Mouse (Mus musculus) adrenal gland, postnatal 36 days (tissue): ENCODE data around the gene Cypt4. TPM values are rescaled to one million over a fixed set of nuclear protein-coding genes. Genes with fewer than 3 reads are reported as not detected.
"Not testable (repeated sequence)": the region's sequence is repeated elsewhere in the genome, so short reads cannot be mapped to it uniquely, and the experiment has no call there.

Source experiments
- DNase-seq, 2 experiments: peaks; one replicate each; pipeline ENCODE4 v3.0.0; 2021; ENCODE audit warnings: mixed read lengths in 1 of 2
- long read RNA-seq, 2 experiments: library from polyadenylated mRNA; stranded (forward); transcript quantifications; one replicate each; pipeline ENCODE4 v2.0.0; 2021; ENCODE audit warnings: borderline sequencing depth in 2 of 2
- total RNA-seq, 2 experiments: library from RNA; stranded (reverse); gene quantifications; 2 replicates each; pipeline ENCODE4 v1.2.3; 2021

Gene Cypt4
- total RNA-seq = not detected
- long read RNA-seq, experiment 1 = 0 reads
- long read RNA-seq, experiment 2 = 0 reads

DNA sequence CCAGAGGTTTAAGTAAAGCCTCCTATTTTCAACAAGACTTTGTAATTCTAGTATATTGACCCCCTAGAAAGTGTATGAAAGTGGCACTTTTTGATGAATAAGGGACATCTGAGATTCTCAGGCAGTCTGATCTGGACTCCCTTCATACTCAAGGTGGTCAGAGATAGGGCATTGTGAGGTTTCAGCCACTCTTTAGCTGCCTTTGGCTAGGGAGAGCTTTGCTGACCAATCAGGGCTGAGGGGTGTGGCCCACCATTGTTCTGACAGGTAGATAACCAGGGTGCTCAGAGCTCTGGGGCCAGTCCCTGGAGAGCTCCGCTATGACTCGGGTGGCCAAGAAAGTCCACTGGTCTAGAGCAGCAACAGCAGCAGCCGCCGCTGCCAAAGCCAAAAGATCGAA lies at the start of gene Cypt4:
Gene Cypt4 (plus strand): TSS at position 301 of the 400 bp plus-strand sequence.
- no peak for DNase-seq

DNA sequence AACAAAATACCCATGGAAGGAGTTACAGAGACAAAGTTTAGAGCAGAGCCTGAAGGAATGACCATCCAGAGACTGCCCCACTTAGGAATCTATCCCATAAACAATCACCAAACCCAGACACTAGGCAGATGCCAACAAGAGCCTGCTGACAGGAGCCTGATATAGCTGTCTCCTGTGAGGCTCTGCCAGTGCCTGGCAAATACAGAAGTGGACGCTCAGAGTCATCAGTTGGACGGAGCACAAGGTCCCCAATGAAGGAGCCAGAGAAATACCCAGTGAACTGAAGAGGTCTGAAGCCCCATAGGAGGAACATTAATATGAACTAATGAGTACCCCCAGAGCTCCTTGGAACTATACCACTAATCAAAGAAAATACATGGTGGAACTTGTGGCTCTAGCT lies 12.3 kb downstream of the Cypt4 start:
- not testable (repeated sequence) for DNase-seq

Other genes starting within 250 kb of the Cypt4 start
- gene Dpy19l1, start 122.1 kb upstream of the Cypt4 start, total RNA-seq = 10 to 100 TPM; 28.7 to 66.5 TPM
- gene Dpy19l2, start 71.1 kb downstream of the Cypt4 start, total RNA-seq = under 1 TPM in 1 of 2 experiments, not detected in 1; 0.13 TPM
- gene Tbx20, start 149.1 kb downstream of the Cypt4 start, total RNA-seq = 10 to 100 TPM; 15.2 to 20.0 TPM